Mouse (Mus musculus): ENCODE measurements at regions not wholly inside any gene's neighbourhood (a gene's known extent, or its start where the extent isn't known, plus 50 kb on each side); places are given as distances from the start of the nearest gene placed in this dataset.

DNA sequence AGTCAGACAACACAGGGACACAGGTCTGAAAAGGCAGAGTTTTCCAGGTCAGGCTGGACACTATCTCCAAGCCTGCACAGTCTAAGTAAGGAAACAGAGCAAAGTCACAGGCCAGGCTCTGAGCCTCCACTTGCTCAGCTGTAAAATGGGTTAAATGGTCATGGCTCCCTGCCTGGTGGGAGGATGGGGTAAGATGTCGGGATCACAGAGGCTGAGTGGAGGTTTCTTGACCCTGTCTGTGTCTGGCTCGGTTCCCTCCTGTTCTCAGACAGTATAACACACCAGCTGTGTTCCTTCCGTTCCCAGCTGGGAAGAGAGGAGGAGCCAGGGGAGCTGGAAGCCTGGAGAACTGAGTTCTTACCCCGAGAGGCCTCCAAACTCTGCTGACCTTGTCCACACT lies 56.8 kb upstream of the Neurl1b start:
- WGBS: 54% methylated on average over 4 of the region's 4 CpGs
- Histone ChIP-seq H3K4me1 (peaks cover 13% of the 10 kb centered on the region; the same call in 1 of the 2 replicates), H3K36me3 (no peaks in the 10 kb centered on the region), H3K27ac (replicated peaks) (no peak overlapping the region), H3K4me3 (replicated peaks) (no peak overlapping the region), H3K27me3 (no peaks in the 10 kb centered on the region), H3K4me2 (replicated peaks) (no peak overlapping the region), H3K9me3 (replicated peaks) (no peaks in the 10 kb centered on the region), H3K9ac (no peak overlapping the region)
- no peak for ATAC-seq (ENCODE audit: insufficient number of reproducible peaks, low FRiP score, low TSS enrichment, low read depth)

- Histone ChIP-seq H3K4me1 (peaks cover 19% of the 10 kb centered on the region; the same call in 1 of the 2 replicates), H3K27ac (replicated peaks) (no peak overlapping the region), H3K9ac (no peak overlapping the region), H3K4me2 (replicated peaks) (no peak overlapping the region), H3K36me3 (no peaks in the 10 kb centered on the region), H3K27me3 (no peaks in the 10 kb centered on the region), H3K9me3 (replicated peaks) (no peaks in the 10 kb centered on the region), H3K4me3 (replicated peaks) (no peak overlapping the region)
- WGBS: 63% methylated on average over 6 of the region's 6 CpGs
- ATAC-seq (ENCODE audit: insufficient number of reproducible peaks, low FRiP score, low TSS enrichment, low read depth): no peak
Measured at GRCm38 (mm10) chr17:26360711-26361110, 53.9 kb upstream of the Neurl1b start.

DNA sequence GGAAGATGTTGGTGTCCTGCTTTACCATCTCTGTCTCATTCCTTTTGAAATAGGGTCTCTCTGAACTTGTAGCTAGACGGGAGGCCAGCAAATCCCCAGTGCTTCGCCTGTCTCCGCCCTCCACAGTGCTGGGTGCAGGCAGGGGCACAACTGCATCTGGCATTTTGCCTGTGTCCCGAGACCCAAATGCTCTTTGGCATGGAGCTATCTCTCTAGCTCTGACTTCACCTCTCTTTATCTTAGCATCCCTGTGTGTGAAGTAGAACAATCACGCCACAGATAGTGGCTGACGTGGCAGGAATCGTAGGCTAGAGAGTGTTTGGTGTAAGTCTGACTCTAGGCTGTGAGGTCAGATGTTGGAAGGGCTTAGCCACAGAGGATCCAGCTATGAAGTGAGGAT lies 53.2 kb upstream of the Neurl1b start:
- H3K4me3 ChIP-seq (replicated peaks): no peak overlapping the region
- H3K27ac ChIP-seq (replicated peaks): no peak overlapping the region
- no peak for ATAC-seq (ENCODE audit: insufficient number of reproducible peaks, low FRiP score, low TSS enrichment, low read depth)
- H3K36me3 ChIP-seq: no peaks in the 10 kb centered on the region
- no peaks in the 10 kb centered on the region for H3K27me3 ChIP-seq
- no peak overlapping the region for H3K4me2 ChIP-seq (replicated peaks)
- H3K9me3 ChIP-seq (replicated peaks): no peaks in the 10 kb centered on the region
- H3K9ac ChIP-seq: no peak overlapping the region
- H3K4me1 ChIP-seq: peaks cover 19% of the 10 kb centered on the region; the same call in 1 of the 2 replicates
- 73% methylated on average over 7 of the region's 7 CpGs for WGBS

DNA sequence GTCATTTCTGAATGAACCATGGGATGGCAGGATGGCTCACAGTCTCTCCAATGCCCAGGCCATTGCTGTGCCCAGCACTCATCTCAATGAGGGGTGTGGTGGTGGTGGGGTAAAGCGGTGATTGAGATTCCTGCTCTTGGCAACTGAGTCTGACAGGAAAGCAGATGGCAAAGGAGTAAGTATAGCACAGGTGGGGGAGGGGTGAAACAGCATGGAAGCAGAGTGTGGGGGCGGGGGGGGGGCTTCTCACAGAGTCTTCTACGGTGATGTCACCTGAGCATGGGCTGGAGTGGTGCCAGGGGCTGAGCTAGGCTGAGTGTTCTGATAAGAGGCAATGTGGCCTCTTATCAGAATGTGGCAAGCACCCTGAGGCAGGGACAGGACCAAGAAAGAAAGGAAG lies 52.6 kb upstream of the Neurl1b start:
- Histone ChIP-seq H3K4me3 (replicated peaks) (no peak overlapping the region), H3K36me3 (no peaks in the 10 kb centered on the region), H3K9ac (no peak overlapping the region), H3K9me3 (replicated peaks) (no peaks in the 10 kb centered on the region), H3K4me2 (replicated peaks) (no peak overlapping the region), H3K27me3 (no peaks in the 10 kb centered on the region), H3K4me1 (peaks cover 19% of the 10 kb centered on the region; the same call in 1 of the 2 replicates), H3K27ac (replicated peaks) (no peak overlapping the region)
- WGBS: 42% methylated on average over 2 of the region's 3 CpGs
- ATAC-seq (ENCODE audit: insufficient number of reproducible peaks, low FRiP score, low TSS enrichment, low read depth): no peak

GRCm38 (mm10) chr17:26362586-26363361 lies 51.9 kb upstream of the Neurl1b start:
- ATAC-seq (ENCODE audit: insufficient number of reproducible peaks, low FRiP score, low TSS enrichment, low read depth): no peak
- no peak overlapping the region for H3K9ac ChIP-seq
- no peak overlapping the region for H3K4me3 ChIP-seq (replicated peaks)
- no peaks in the 10 kb centered on the region for H3K27me3 ChIP-seq
- H3K36me3 ChIP-seq: no peaks in the 10 kb centered on the region
- WGBS: 56% methylated on average over 12 of the region's 12 CpGs
- no peak overlapping the region for H3K4me2 ChIP-seq (replicated peaks)
- no peak overlapping the region for H3K27ac ChIP-seq (replicated peaks)
- no peaks in the 10 kb centered on the region for H3K9me3 ChIP-seq (replicated peaks)
- peaks cover 19% of the 10 kb centered on the region; the same call in 1 of the 2 replicates for H3K4me1 ChIP-seq

GRCm38 (mm10) chr17:26363853-26364532 lies 50.6 kb upstream of the Neurl1b start:
- Histone ChIP-seq H3K27me3 (no peaks in the 10 kb centered on the region), H3K9ac (no peak overlapping the region), H3K9me3 (replicated peaks) (no peaks in the 10 kb centered on the region), H3K4me3 (replicated peaks) (no peak overlapping the region), H3K27ac (replicated peaks) (no peak overlapping the region), H3K4me1 (peaks cover 30% of the 10 kb centered on the region), H3K4me2 (replicated peaks) (no peak overlapping the region), H3K36me3 (no peaks in the 10 kb centered on the region)
- no peak for ATAC-seq (ENCODE audit: insufficient number of reproducible peaks, low FRiP score, low TSS enrichment, low read depth)
- 65% methylated on average over 5 of the region's 5 CpGs for WGBS
